Mouse (Mus musculus): ENCODE data around the gene Ubap1.

- TF ChIP-seq CTCF (IDR thresholded peaks at IDR 0.05; ENCODE audit: extremely low read depth, insufficient read length, insufficient replicate concordance, low read depth, low read length) (no peak), POLR2A (IDR thresholded peaks at IDR 0.05; ENCODE audit: low read depth, low read length) (no peak)
Observed at GRCm38 (mm10) chr4:41438931-41439330, 90.1 kb downstream of the Ubap1 start.

All from small intestine, adult 2 months (tissue).